Mouse (Mus musculus): ENCODE results near the gene Tbcel. TPM values are rescaled to one million over a fixed set of nuclear protein-coding genes. Genes with fewer than 3 reads are reported as not detected.

Gene Tbcel
- polyA plus RNA-seq, 1 experiment: 8.2 TPM

- WGBS: 91% methylated on average over 12 of the region's 12 CpGs
- no peak for TF ChIP-seq CTCF (IDR thresholded peaks at IDR 0.05; ENCODE audit: extremely low read depth, insufficient read depth, insufficient read length, insufficient replicate concordance)
- no peak for TF ChIP-seq POLR2A (IDR thresholded peaks at IDR 0.05; ENCODE audit: low read depth, low read length)
- no peaks in the 10 kb centered on the region for H3K27me3 ChIP-seq (ENCODE audit: control insufficient read depth, insufficient read depth, low read length)
- H3K36me3 ChIP-seq (ENCODE audit: control insufficient read depth, insufficient read depth, low read length): peaks cover 4% of the 10 kb centered on the region
- no peak overlapping the region for H3K4me3 ChIP-seq (ENCODE audit: extremely low read depth, insufficient read depth, insufficient read length)
- DNase-seq (ENCODE audit: low read depth in 1 of 2, low spot score in 2 of 2): no peak
- no peak overlapping the region for H3K27ac ChIP-seq (ENCODE audit: insufficient read depth, low read length)
- no peaks in the 10 kb centered on the region for H3K4me1 ChIP-seq (ENCODE audit: control insufficient read depth, insufficient read depth, insufficient read length)
These were observed 90.2 kb downstream of the Tbcel start for GRCm38 (mm10) chr9:42417352-42417952.

GRCm38 (mm10) chr9:42415184-42415583 lies 92.4 kb downstream of the Tbcel start:
- Histone ChIP-seq H3K4me1 (ENCODE audit: control insufficient read depth, insufficient read depth, insufficient read length) (no peaks in the 10 kb centered on the region), H3K4me3 (ENCODE audit: extremely low read depth, insufficient read depth, insufficient read length) (no peak overlapping the region), H3K27me3 (ENCODE audit: control insufficient read depth, insufficient read depth, low read length) (no peaks in the 10 kb centered on the region), H3K27ac (ENCODE audit: insufficient read depth, low read length) (no peak overlapping the region), H3K36me3 (ENCODE audit: control insufficient read depth, insufficient read depth, low read length) (peaks cover 4% of the 10 kb centered on the region)
- DNase-seq (ENCODE audit: low read depth in 1 of 2, low spot score in 2 of 2): no peak
- WGBS: 78% methylated on average over 1 of the region's 1 CpGs
- TF ChIP-seq POLR2A (IDR thresholded peaks at IDR 0.05; ENCODE audit: low read depth, low read length): no peak
- no peak for TF ChIP-seq CTCF (IDR thresholded peaks at IDR 0.05; ENCODE audit: extremely low read depth, insufficient read depth, insufficient read length, insufficient replicate concordance)

GRCm38 (mm10) chr9:42413345-42413744 lies 94.3 kb downstream of the Tbcel start:
- no peaks in the 10 kb centered on the region for H3K4me1 ChIP-seq (ENCODE audit: control insufficient read depth, insufficient read depth, insufficient read length)
- WGBS: 93% methylated on average over 12 of the region's 12 CpGs
- no peak for DNase-seq (ENCODE audit: low read depth in 1 of 2, low spot score in 2 of 2)
- no peak overlapping the region for H3K27ac ChIP-seq (ENCODE audit: insufficient read depth, low read length)
- H3K27me3 ChIP-seq (ENCODE audit: control insufficient read depth, insufficient read depth, low read length): no peaks in the 10 kb centered on the region
- H3K36me3 ChIP-seq (ENCODE audit: control insufficient read depth, insufficient read depth, low read length): peaks cover 4% of the 10 kb centered on the region
- TF ChIP-seq POLR2A (IDR thresholded peaks at IDR 0.05; ENCODE audit: low read depth, low read length) (no peak), CTCF (IDR thresholded peaks at IDR 0.05; ENCODE audit: extremely low read depth, insufficient read depth, insufficient read length, insufficient replicate concordance) (no peak)
- H3K4me3 ChIP-seq (ENCODE audit: extremely low read depth, insufficient read depth, insufficient read length): no peak overlapping the region

- H3K27me3 ChIP-seq (ENCODE audit: control insufficient read depth, insufficient read depth, low read length): no peaks in the 10 kb centered on the region
- no peak for DNase-seq (ENCODE audit: low read depth in 1 of 2, low spot score in 2 of 2)
- H3K4me3 ChIP-seq (ENCODE audit: extremely low read depth, insufficient read depth, insufficient read length): no peak overlapping the region
- WGBS: 91% methylated on average over 6 of the region's 6 CpGs
- H3K4me1 ChIP-seq (ENCODE audit: control insufficient read depth, insufficient read depth, insufficient read length): no peaks in the 10 kb centered on the region
- no peak for TF ChIP-seq POLR2A (IDR thresholded peaks at IDR 0.05; ENCODE audit: low read depth, low read length)
- no peak for TF ChIP-seq CTCF (IDR thresholded peaks at IDR 0.05; ENCODE audit: extremely low read depth, insufficient read depth, insufficient read length, insufficient replicate concordance)
- peaks cover 4% of the 10 kb centered on the region for H3K36me3 ChIP-seq (ENCODE audit: control insufficient read depth, insufficient read depth, low read length)
- no peak overlapping the region for H3K27ac ChIP-seq (ENCODE audit: insufficient read depth, low read length)
These were observed 96.3 kb downstream of the Tbcel start for GRCm38 (mm10) chr9:42411296-42411695.

- no peaks in the 10 kb centered on the region for H3K4me1 ChIP-seq (ENCODE audit: control insufficient read depth, insufficient read depth, insufficient read length)
- DNase-seq (ENCODE audit: low read depth in 1 of 2, low spot score in 2 of 2): no peak
- TF ChIP-seq POLR2A (IDR thresholded peaks at IDR 0.05; ENCODE audit: low read depth, low read length) (no peak), CTCF (IDR thresholded peaks at IDR 0.05; ENCODE audit: extremely low read depth, insufficient read depth, insufficient read length, insufficient replicate concordance) (no peak)
- no peak overlapping the region for H3K27ac ChIP-seq (ENCODE audit: insufficient read depth, low read length)
- WGBS: 87% methylated on average over 4 of the region's 4 CpGs
- no peaks in the 10 kb centered on the region for H3K27me3 ChIP-seq (ENCODE audit: control insufficient read depth, insufficient read depth, low read length)
- no peak overlapping the region for H3K4me3 ChIP-seq (ENCODE audit: extremely low read depth, insufficient read depth, insufficient read length)
- no peaks in the 10 kb centered on the region for H3K36me3 ChIP-seq (ENCODE audit: control insufficient read depth, insufficient read depth, low read length)
These were observed 101.9 kb downstream of the Tbcel start for GRCm38 (mm10) chr9:42405736-42406135.

GRCm38 (mm10) chr9:42401486-42401885 lies 106.1 kb downstream of the Tbcel start:
- Histone ChIP-seq H3K4me3 (ENCODE audit: extremely low read depth, insufficient read depth, insufficient read length) (no peak overlapping the region), H3K36me3 (ENCODE audit: control insufficient read depth, insufficient read depth, low read length) (no peaks in the 10 kb centered on the region), H3K27me3 (ENCODE audit: control insufficient read depth, insufficient read depth, low read length) (no peaks in the 10 kb centered on the region), H3K27ac (ENCODE audit: insufficient read depth, low read length) (no peak overlapping the region), H3K4me1 (ENCODE audit: control insufficient read depth, insufficient read depth, insufficient read length) (no peaks in the 10 kb centered on the region)
- WGBS: 91% methylated on average over 6 of the region's 6 CpGs
- DNase-seq (ENCODE audit: low read depth in 1 of 2, low spot score in 2 of 2): no peak
- no peak for TF ChIP-seq POLR2A (IDR thresholded peaks at IDR 0.05; ENCODE audit: low read depth, low read length)
- no peak for TF ChIP-seq CTCF (IDR thresholded peaks at IDR 0.05; ENCODE audit: extremely low read depth, insufficient read depth, insufficient read length, insufficient replicate concordance)

GRCm38 (mm10) chr9:42399829-42400228 lies 107.8 kb downstream of the Tbcel start, which contains the start of gene Tecta:
TSS of gene Tecta (minus strand) at chr9:42399929.
- no peak within 1 kb of the TSS for H3K27ac ChIP-seq (ENCODE audit: insufficient read depth, low read length)
- TF ChIP-seq CTCF (IDR thresholded peaks at IDR 0.05; ENCODE audit: extremely low read depth, insufficient read depth, insufficient read length, insufficient replicate concordance): no peak
- no peak for TF ChIP-seq POLR2A (IDR thresholded peaks at IDR 0.05; ENCODE audit: low read depth, low read length)
- 75% methylated on average over 6 of the region's 6 CpGs for WGBS
- no peaks in the 10 kb centered on the region for H3K4me1 ChIP-seq (ENCODE audit: control insufficient read depth, insufficient read depth, insufficient read length)
- no peak within 1 kb of the TSS for H3K4me3 ChIP-seq (ENCODE audit: extremely low read depth, insufficient read depth, insufficient read length)
- H3K27me3 ChIP-seq (ENCODE audit: control insufficient read depth, insufficient read depth, low read length): no peaks in the 10 kb centered on the region
- no peaks in the 10 kb centered on the region for H3K36me3 ChIP-seq (ENCODE audit: control insufficient read depth, insufficient read depth, low read length)
- no peak for DNase-seq (ENCODE audit: low read depth in 1 of 2, low spot score in 2 of 2)

Measured in spleen, adult 2 months (tissue).